Mouse (Mus musculus) kidney, embryonic 14.5 days (tissue): ENCODE data around the gene Dapk2. TPM values are rescaled to one million over a fixed set of nuclear protein-coding genes. Genes with fewer than 3 reads are reported as not detected.
A peak's percentile ranks its signal among the peaks of the same experiment; 100 is the strongest.

Experiments
- ATAC-seq: fragments of 200-750 bp; cut with Nextera tagmentation; 2 replicates; pipeline ENCODE4 v1.8.0; 2017; ENCODE audit warnings: moderate number of reproducible peaks, mild to moderate bottlenecking, moderate TSS enrichment, moderate library complexity; ENCODE audit not compliant: low FRiP score, low TSS enrichment
- H3K27ac ChIP-seq: fragments of 300-500 bp; sonication (generic); 2 replicates; pipeline ENCODE4 v1.5.1; 2014; ENCODE audit warnings: low read depth, mild to moderate bottlenecking, low read length, moderate library complexity, mixed read lengths
- H3K27me3 ChIP-seq: fragments of 300-500 bp; sonication (generic); 2 replicates; pipeline ENCODE4 v1.6.1; 2014; ENCODE audit warnings: mild to moderate bottlenecking, low read length; ENCODE audit not compliant: control insufficient read depth, insufficient read depth
- H3K36me3 ChIP-seq: fragments of 300-500 bp; sonication (generic); 2 replicates; pipeline ENCODE4 v1.6.1; 2014; ENCODE audit warnings: low read length, mixed read lengths; ENCODE audit not compliant: control insufficient read depth, insufficient read depth
- H3K4me1 ChIP-seq: fragments of 300-500 bp; sonication (generic); 2 replicates; pipeline ENCODE4 v1.6.1; 2014; ENCODE audit warnings: low read length, mixed read lengths; ENCODE audit not compliant: control insufficient read depth, insufficient read depth
- H3K4me2 ChIP-seq: fragments of 300-500 bp; sonication (generic); replicated peaks from 2 replicates; pipeline ENCODE4 v1.6.1; 2014; ENCODE audit warnings: low read depth, mild to moderate bottlenecking, low read length
- H3K4me3 ChIP-seq: fragments of 300-500 bp; sonication (generic); 2 replicates; pipeline ENCODE4 v1.5.1; 2014; ENCODE audit warnings: mild to moderate bottlenecking, low read length
- H3K9ac ChIP-seq: fragments of 300-500 bp; sonication (generic); 2 replicates; pipeline ENCODE4 v1.6.1; 2014; ENCODE audit warnings: low read depth, mild to moderate bottlenecking, low read length, moderate library complexity
- H3K9me3 ChIP-seq: fragments of 300-500 bp; sonication (generic); 2 replicates; pipeline ENCODE4 v1.6.1; 2016; ENCODE audit warnings: low read length; ENCODE audit not compliant: control insufficient read depth
- WGBS: fragments of 180-500 bp; shearing (Covaris S2); extraction: QIAGEN DNeasy Blood & Tissue Kit; methylation state at CpG from one replicate; pipeline ENCODE4 v1.1.7; 2014; 5-methylcytosine and 5-hydroxymethylcytosine counted together
- polyA plus RNA-seq: library from polyadenylated mRNA; unstranded; fragments of >200 nt; fragmentation: Nextera tagmentation; extraction: Ambion mirVana; gene quantifications from 2 replicates; pipeline ENCODE4 v1.2.1, GENCODE M21; 2014

Dapk2 gene
- polyA plus RNA-seq, 1 experiment from 2014 or later, result 4.2 TPM

DNA sequence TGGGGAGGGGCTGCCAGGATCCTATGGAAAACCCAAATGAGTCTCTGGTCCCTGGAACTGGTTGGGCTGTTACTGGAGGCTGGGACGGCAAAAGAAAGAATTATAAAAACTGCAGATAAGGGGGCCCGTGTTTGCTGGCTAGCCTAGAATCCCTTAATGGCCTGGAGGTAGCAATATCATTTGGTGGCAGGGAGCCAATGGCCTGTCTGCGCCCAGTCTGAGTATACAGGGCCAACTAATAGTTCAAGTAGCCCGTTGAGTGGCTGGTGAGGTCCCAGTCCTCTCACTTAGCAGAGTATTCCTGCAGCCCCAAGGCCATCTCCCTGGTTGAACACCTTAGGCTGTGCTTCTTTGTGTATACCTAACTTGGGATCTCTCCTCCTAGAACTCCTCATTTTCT lies 83.7 kb downstream of the Dapk2 start:
- no peaks in the 10 kb centered on the region for H3K27me3 ChIP-seq
- H3K36me3 ChIP-seq, result no peaks in the 10 kb centered on the region
- no peaks in the 10 kb centered on the region for H3K9me3 ChIP-seq
- 78% methylated on average over 4 of the region's 4 CpGs for WGBS
- no peak overlapping the region for H3K4me3 ChIP-seq
- H3K9ac ChIP-seq, result no peak overlapping the region
- no peak overlapping the region for H3K4me2 ChIP-seq
- ATAC-seq, result no peak
- H3K4me1 ChIP-seq, result 0 out of 2 replicates have a peak, but pooled peaks cover 6% of the 10 kb centered on the region
- no peak overlapping the region for H3K27ac ChIP-seq

DNA sequence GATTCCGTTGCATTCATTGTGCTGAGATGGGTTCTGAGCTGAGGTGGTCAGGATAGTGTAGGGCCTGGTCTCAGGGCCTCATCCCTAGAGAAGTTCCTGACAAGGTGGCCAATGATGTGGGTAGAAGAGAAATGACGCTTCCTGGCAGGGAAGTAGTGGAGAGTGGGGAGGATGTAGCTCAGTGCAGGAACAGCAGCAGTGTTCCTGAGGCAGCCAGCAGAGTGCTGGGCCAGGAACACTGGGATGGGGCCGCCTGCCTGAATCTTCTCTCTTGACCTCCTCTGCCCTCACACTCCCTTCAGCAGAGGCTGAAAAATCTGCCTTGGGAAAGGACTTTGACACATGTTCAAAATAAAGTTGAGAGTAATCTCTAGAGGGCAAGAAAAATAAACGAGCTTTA lies 85.2 kb downstream of the Dapk2 start:
- Histone ChIP-seq H3K4me2 (no peak overlapping the region), H3K36me3 (no peaks in the 10 kb centered on the region), H3K27ac (no peak overlapping the region), H3K9ac (no peak overlapping the region), H3K27me3 (no peaks in the 10 kb centered on the region), H3K4me3 (no peak overlapping the region), H3K9me3 (no peaks in the 10 kb centered on the region), H3K4me1 (0 out of 2 replicates have a peak, but pooled peaks cover 6% of the 10 kb centered on the region)
- 65% methylated on average over 4 of the region's 4 CpGs for WGBS
- ATAC-seq, result no peak

DNA sequence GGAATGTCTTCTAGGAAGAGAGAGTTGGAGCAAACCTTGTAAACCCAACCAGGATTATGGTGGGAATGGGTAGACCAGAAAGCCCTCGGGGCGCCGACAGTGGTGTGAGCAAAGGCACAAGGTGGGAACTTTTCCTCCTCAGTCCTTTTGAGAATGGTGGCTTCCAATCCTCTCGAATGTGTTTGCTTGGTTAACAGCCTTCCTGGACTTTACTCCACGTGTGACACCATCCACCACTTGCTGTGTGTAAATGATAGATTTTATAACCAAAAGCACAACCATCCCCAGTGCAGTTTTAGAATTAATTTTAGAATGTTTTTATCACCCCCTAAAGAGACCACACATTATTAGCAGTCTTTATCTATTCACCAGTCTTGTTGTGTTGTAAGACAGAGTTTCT lies 86.1 kb downstream of the Dapk2 start:
- H3K27me3 ChIP-seq, result no peaks in the 10 kb centered on the region
- H3K4me1 ChIP-seq, result 0 out of 2 replicates have a peak, but pooled peaks cover 6% of the 10 kb centered on the region
- no peak overlapping the region for H3K9ac ChIP-seq
- H3K9me3 ChIP-seq, result no peaks in the 10 kb centered on the region
- no peaks in the 10 kb centered on the region for H3K36me3 ChIP-seq
- WGBS, result 94% methylated on average over 5 of the region's 5 CpGs
- no peak for ATAC-seq
- no peak overlapping the region for H3K4me3 ChIP-seq
- no peak overlapping the region for H3K27ac ChIP-seq
- H3K4me2 ChIP-seq, result no peak overlapping the region

DNA sequence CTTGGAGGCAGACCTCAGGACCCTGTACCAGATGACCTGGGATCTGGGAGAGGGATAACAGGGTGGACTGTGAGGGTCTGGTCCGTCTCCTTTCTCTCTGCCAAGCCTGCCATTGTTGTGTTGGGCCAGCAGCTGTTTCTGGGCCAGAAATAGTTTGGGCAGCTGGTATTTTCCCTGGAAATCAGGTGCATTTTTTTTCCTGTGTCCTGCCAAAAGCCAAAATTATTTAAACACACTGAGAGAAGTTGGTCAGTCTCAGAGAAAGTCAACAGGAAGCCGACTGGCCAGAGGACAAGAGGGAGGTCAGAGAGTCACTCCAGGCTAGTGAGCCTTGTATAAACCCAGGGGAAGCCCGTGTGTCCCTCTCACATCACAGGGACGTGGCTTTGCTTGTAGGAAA lies 87.7 kb downstream of the Dapk2 start:
- Histone ChIP-seq H3K4me3 (no peak overlapping the region), H3K36me3 (no peaks in the 10 kb centered on the region), H3K27ac (no peak overlapping the region), H3K4me1 (peaks cover 8% of the 10 kb centered on the region; the same call in 1 of the 2 replicates), H3K27me3 (no peaks in the 10 kb centered on the region), H3K9ac (no peak overlapping the region), H3K9me3 (no peaks in the 10 kb centered on the region), H3K4me2 (no peak overlapping the region)
- WGBS, result 28% methylated on average over 4 of the region's 4 CpGs
- no peak for ATAC-seq

DNA sequence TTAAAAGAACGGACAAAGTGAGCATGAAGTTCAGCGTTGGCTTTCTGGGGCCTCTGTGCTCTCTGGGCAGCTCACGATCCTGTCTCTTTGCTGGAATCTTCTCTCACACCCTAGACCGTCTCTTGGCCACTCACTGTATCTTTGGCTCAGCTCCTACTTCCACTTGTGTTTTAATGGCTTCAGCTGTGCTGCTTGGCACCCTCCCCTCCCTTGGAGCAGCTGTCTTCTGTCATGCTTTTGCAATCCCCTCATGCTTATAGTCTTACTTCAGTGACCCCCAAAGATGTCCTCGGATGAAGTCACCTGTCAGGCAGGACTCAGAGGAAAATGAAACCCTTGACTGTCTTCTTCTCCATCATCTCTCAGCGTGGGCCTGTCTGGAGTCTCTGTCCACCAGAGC lies 91.3 kb downstream of the Dapk2 start:
- H3K4me2 ChIP-seq, result no peak overlapping the region
- no peaks in the 10 kb centered on the region for H3K36me3 ChIP-seq
- H3K27me3 ChIP-seq, result no peaks in the 10 kb centered on the region
- H3K4me3 ChIP-seq, result no peak overlapping the region
- ATAC-seq, result no peak
- 75% methylated on average over 6 of the region's 6 CpGs for WGBS
- no peak overlapping the region for H3K9ac ChIP-seq
- H3K27ac ChIP-seq, result no peak overlapping the region
- H3K9me3 ChIP-seq, result no peaks in the 10 kb centered on the region
- H3K4me1 ChIP-seq, result peaks cover 14% of the 10 kb centered on the region; the same call in 1 of the 2 replicates

DNA sequence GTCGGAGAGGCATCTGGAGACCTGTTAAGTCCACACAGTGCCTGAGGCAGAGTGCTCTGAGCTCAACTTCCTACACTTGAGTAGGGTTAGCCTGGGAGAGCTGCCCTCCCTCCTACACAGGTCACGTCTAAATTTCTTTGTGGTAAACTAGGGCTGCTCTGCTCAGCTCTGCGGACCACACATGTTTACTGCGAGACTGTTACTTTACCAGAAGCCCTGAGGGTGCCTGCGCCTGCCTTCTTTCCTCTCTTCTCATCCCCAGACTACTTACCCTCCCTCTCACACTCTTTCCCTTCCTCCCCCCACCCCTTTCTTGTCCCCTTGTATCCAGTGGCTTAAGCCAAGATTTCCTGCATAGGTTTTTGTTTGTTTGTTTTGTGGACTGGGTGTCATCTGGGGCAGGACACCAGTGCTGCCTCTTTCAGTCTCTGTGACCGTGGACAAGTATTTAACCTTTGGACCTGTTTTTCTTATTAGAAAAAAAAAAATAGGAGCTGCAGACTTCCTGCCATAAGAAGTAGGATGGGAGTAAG lies 93.2 kb downstream of the Dapk2 start:
- ATAC-seq, result peak; percentile 87
- H3K4me3 ChIP-seq, result no peak overlapping the region
- H3K27ac ChIP-seq, result no peak overlapping the region
- H3K36me3 ChIP-seq, result no peaks in the 10 kb centered on the region
- H3K4me2 ChIP-seq, result no peak overlapping the region
- 9% methylated on average over 6 of the region's 6 CpGs for WGBS
- H3K9me3 ChIP-seq, result no peaks in the 10 kb centered on the region
- H3K27me3 ChIP-seq, result no peaks in the 10 kb centered on the region
- H3K9ac ChIP-seq, result no peak overlapping the region
- H3K4me1 ChIP-seq, result peaks cover 9% of the 10 kb centered on the region; the same call in 1 of the 2 replicates

DNA sequence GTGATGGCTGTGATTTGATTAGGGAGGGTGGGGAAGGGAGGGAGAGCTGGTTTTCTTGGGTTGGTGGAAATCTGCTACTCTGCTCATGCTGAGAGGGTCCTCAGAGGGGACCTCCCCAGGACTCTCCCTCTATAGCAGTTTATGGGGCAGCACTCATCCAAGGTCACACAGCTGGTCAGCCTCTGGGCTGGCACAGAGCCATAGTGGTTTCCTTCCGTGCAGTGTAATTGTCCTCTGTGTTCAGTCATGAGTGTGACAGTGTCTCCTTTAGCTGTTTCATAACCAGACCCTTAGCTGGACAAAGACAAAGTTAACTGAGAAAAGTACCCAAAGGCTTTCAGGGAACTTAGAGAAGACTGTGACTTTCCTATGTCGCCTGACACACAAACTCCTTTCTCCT lies 103.7 kb downstream of the Dapk2 start:
- Histone ChIP-seq H3K4me1 (no peaks in the 10 kb centered on the region), H3K27me3 (no peaks in the 10 kb centered on the region), H3K27ac (no peak overlapping the region), H3K36me3 (no peaks in the 10 kb centered on the region), H3K4me2 (no peak overlapping the region), H3K4me3 (no peak overlapping the region), H3K9me3 (no peaks in the 10 kb centered on the region), H3K9ac (no peak overlapping the region)
- WGBS, result 79% methylated on average over 2 of the region's 2 CpGs
- no peak for ATAC-seq

DNA sequence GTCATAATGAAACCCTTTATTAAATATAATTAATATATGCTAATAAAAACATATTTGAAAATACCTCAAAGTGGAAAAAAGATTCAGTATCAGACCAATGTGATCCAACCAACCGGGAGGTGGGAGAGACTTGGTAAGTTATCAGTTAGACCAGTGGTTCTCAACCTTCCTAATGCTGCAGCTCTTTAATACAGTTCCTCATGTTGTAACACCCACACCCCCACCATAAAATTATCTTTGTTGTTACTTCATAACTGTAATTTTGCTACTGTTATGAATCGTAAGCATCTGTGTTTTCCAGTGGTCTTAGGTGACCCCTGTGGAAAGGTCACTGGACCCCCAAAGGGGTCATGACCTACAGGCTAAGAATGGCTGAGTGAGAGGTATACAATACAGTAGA lies 105.7 kb downstream of the Dapk2 start:
- no peak overlapping the region for H3K4me3 ChIP-seq
- no peak overlapping the region for H3K4me2 ChIP-seq
- no peak overlapping the region for H3K27ac ChIP-seq
- no peaks in the 10 kb centered on the region for H3K9me3 ChIP-seq
- H3K36me3 ChIP-seq, result no peaks in the 10 kb centered on the region
- 85% methylated on average over 2 of the region's 2 CpGs for WGBS
- no peak for ATAC-seq
- H3K9ac ChIP-seq, result no peak overlapping the region
- no peaks in the 10 kb centered on the region for H3K27me3 ChIP-seq
- no peaks in the 10 kb centered on the region for H3K4me1 ChIP-seq

DNA sequence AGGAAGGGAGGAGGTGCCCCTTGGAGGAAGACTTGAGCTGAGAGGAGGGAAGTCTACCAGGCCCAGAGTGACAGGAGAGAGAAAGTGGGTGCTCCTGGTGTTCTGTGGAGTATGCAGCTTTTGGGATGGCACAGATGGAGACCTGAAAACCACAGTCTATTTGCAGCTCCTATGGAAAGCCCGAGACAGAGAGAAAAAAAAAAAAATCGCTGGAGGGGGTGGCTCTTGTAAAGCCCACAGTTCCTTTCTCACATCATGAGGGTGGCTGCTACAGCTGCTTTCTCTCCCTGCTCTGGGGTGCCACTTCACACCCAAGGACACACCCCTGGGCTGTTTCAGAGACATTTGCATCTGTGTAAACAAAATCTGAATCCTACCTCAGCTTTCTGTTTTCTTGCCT lies 107.6 kb downstream of the Dapk2 start:
- no peak overlapping the region for H3K27ac ChIP-seq
- ATAC-seq, result no peak
- no peak overlapping the region for H3K9ac ChIP-seq
- H3K36me3 ChIP-seq, result no peaks in the 10 kb centered on the region
- H3K27me3 ChIP-seq, result no peaks in the 10 kb centered on the region
- no peaks in the 10 kb centered on the region for H3K4me1 ChIP-seq
- no peak overlapping the region for H3K4me3 ChIP-seq
- H3K4me2 ChIP-seq, result no peak overlapping the region
- H3K9me3 ChIP-seq, result no peaks in the 10 kb centered on the region
- 34% methylated on average over 2 of the region's 2 CpGs for WGBS
